Mouse (Mus musculus) inflammation-experienced regulatory T-cells, adult 6 months (primary cell): ENCODE measurements around the gene Mmp27. TPM values are rescaled to one million over a fixed set of nuclear protein-coding genes. Genes with fewer than 3 reads are reported as not detected.
A peak's percentile ranks its signal among the peaks of the same experiment; 100 is the strongest.

Experiments used
- ATAC-seq: one replicate; pipeline ENCODE4 v1.8.0; 2017
- polyA plus RNA-seq, 3 experiments: library from polyadenylated mRNA; unstranded; fragments of 100-300 nt; shearing (Covaris generic); gene quantifications; one replicate each; pipeline ENCODE4 v1.2.1; 2017

Gene Mmp27
- polyA plus RNA-seq: not detected

GRCm38 (mm10) chr9:7571162-7571561 is at the start of gene Mmp27:
Mmp27 (plus strand) TSS chr9:7571396.
- no peak for ATAC-seq

- ATAC-seq: no peak
Observed at GRCm38 (mm10) chr9:7526255-7526940, 44.8 kb upstream of the Mmp27 start.

GRCm38 (mm10) chr9:7542763-7543162 is 28.4 kb upstream of the Mmp27 start:
- ATAC-seq: no peak

DNA sequence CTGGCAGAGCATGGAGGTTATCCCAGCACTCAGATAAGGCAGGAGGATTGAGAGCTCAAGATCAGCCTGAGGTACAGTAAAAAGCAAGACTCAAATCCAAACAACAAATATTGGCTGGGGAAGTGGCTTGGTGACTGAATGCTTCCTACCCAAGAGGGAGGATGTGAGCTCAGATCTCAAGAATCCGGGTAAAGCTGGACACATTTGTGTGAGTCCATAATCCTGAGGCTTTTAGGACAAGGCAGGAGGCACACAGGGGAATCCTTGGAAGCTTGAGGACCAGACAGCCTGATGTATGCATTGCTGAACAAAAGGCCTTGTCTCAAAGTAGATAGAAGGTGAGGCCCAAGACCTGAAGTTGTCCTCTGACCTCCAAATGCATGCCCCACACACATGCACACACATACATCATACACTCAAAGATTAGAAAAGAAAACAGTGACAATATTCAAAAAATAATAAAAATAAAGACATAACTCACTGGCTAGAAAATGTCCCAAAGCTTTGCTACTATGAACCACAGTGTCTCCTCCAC is 26.2 kb upstream of the Mmp27 start:
- no peak for ATAC-seq

DNA sequence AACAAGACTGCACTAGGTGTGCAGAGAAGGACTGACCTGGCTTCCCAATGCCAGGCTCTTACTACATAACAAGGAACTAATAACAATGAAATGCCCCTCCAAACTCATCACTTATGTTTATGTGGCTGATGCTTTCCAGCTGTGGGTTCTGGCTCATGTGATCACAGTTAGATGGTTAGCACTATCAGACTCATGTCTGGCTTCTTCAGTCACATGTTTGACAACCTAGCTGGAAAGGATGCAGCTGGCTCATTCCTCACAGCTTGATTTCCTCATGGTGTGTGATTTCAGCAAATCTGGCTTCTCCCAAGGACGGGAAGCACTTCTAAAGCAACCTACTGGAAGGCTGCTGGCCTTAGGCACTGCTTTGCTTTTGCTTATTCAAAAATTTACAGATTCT is 25.7 kb upstream of the Mmp27 start:
- ATAC-seq: no peak

GRCm38 (mm10) chr9:7545920-7546319 is 25.3 kb upstream of the Mmp27 start:
- ATAC-seq: no peak

DNA sequence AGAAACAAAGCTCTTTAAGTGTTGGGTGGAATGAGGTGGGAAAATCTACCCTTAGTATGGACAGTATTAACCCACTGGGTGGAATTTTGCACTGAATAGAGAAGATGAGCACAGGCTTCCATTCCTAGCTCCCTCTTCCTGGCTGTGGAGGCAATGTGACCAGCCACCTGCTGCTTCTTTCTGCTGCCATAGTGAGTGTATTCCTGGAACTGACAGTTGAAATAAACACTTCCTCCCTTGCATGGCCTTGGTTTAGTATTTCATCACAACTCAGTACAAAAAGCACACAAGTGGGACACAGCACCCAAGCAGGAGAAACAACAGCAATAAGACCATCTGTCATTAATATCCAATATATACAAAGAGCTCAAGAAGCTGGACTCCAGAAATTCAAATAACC is 19.3 kb upstream of the Mmp27 start:
- no peak for ATAC-seq

DNA sequence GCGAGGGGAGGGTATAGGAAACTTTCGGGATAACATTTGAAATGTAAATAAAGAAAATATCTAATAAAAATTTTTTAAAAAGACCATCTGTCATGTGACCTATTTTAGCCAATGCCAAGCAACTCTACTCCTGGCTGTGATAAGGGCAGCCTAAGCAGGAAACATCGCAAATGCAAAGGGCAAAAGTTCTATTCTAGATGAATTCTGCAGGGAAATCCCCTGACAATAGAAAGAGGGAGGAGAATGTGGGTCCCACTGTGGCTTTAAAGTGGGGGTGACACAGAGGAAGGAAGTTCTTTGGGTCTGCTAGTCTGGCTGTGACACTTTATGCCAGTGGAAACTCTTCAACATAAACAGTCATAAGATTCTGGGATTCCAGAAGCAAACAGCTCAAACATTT is 17.7 kb upstream of the Mmp27 start:
- peak; percentile 94 for ATAC-seq

- peak; percentile 57 for ATAC-seq
Observed at GRCm38 (mm10) chr9:7554382-7554781, 16.8 kb upstream of the Mmp27 start.

DNA sequence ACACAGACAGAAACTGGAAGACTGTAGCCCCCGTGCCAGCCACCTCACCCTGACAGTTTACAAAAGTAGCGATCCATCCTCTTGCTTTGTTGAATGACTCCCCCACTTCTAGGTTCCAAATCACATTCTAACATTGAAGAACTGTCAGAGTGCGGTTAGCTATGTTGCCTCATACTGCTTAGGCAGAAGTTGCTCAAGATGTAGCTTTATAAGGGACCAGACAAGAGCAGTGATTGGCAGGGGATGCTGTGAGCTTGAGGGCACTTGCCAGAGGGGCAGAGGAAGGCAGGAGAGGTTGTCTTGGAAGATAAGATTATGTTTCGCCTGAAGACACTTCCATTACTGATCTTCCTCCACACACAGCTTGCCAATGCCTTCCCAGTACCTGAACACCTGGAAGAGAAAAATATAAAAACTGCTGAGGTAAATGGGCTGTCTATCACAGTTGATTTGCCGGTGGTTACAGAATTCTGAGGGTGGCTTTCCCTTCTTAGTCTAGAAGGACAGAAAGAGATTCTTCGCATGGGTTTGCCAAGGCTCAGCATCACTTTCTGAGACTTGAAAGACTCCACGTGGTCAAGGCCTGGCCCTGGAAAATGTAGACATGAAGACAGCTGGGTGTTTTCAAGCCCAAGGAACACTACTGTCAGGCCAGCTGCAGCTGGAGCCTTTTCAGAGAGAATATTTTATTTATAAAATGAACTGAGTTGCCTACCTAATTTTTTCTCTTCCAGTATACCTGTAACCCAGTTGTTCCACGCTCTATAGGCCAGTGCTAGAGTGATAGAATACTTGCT is 12.8 kb upstream of the Mmp27 start, which contains the start of gene Mmp8:
Mmp8 (plus strand) TSS at position 236 of the 797 bp plus-strand sequence.
- ATAC-seq: no peak

- ATAC-seq: no peak
Observed at GRCm38 (mm10) chr9:7560026-7560425, 11.2 kb upstream of the Mmp27 start.

DNA sequence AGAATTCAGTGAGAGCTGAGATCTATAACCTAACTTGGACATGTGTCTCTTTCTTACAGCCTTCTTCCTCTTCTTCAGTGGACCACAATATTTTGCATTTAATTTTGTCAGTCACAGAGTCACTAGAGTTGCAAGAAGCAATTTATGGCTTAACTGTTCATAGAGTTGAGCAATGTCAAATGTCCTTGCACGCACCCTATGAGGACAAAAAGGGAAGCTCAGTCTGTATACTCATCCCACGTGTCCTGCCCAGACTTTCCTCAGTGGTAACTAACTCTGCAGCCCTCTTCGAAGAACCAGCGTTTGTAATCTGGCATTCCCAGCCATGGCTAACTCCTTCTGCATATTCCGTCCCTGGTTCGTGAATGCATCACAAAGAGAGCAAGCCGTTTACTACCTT is 3.8 kb upstream of the Mmp27 start:
- no peak for ATAC-seq

- ATAC-seq: no peak
Observed at GRCm38 (mm10) chr9:7567923-7568322, 3.3 kb upstream of the Mmp27 start.

GRCm38 (mm10) chr9:7570485-7570884 is 711 bp upstream of the Mmp27 start:
- no peak for ATAC-seq

- peak; percentile 38 for ATAC-seq
Observed at GRCm38 (mm10) chr9:7572188-7572587, 992 bp downstream of the Mmp27 start.

- peak; percentile 61 for ATAC-seq
Observed at GRCm38 (mm10) chr9:7572663-7573308, 1.6 kb downstream of the Mmp27 start.

DNA sequence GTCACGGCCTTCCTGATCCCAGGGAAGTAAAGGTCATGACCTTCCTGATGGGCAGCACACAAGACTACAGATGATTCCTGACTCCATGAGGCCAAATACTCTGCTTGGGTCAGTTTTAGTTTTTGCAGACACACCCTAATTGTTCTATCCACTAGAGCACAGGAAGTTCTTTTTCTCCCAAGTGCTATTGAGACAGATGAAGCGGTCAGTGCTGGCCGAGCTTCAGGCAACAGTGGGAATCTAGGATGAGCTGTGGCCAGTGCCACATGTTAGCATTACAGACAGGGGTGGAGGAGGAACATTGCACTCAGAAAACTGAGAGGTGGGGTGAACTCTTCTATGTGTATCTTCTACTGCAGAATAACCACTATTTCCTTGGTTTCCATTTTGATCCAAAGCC is 4.3 kb downstream of the Mmp27 start:
- ATAC-seq: no peak

DNA sequence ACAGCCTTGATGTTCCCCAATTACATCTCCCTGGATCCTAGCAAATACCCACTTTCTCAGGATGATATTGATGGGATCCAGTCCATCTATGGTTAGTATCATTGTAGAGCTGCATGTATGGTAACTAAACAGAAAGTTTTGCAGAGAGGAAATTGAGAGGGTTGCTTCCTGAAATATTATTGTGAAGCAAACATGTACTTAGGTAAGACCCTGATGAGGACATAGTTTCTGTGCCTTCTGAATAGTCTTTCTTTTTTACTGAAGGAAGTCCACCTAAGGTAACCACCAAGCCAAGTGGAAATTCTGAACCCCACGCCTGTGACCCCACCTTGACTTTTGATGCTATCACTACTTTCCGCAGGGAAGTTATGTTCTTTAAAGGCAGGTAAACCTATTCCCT is 6.2 kb downstream of the Mmp27 start:
- no peak for ATAC-seq

DNA sequence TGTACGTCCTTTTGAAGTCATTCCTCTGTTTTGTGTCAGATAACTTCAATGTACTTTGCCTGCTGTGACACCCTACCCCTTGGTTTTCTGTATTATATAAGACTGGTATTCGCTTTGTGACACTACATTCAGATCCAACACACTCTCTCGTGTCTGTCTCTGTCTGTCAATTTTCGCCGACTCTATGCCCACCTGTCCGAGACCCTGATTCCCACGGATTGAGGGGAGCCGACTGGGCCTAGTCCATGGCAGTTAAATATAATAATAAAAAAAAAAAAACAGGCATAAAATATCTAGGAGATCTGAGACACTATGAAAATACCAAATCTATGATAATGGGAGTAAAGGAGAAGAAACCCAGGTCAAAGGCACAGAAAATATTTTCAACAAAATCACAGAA is 18.9 kb downstream of the Mmp27 start:
- no peak for ATAC-seq

- ATAC-seq: no peak
Observed at GRCm38 (mm10) chr9:7593272-7593812, 22.1 kb downstream of the Mmp27 start.

GRCm38 (mm10) chr9:7594816-7595540 is 23.8 kb downstream of the Mmp27 start:
- peak; percentile 96 for ATAC-seq
